Mouse (Mus musculus) spleen, adult 2 months (tissue): ENCODE results near the gene Cnot2.

Source experiments
- CTCF ChIP-seq: fragments of 200-500 bp; IDR thresholded peaks from 2 replicates; pipeline ENCODE4 v1.5.1; 2011; ENCODE audit warnings: mild to moderate bottlenecking, inconsistent platforms; ENCODE audit not compliant: insufficient read depth, insufficient read length, insufficient replicate concordance; ENCODE audit errors: extremely low read depth
- POLR2A ChIP-seq: fragments of 200-500 bp; IDR thresholded peaks from 2 replicates; pipeline ENCODE4 v1.6.1; 2011; ENCODE audit warnings: low read depth, low read length, inconsistent platforms

GRCm38 (mm10) chr10:116450621-116451020 lies 130.7 kb downstream of the Cnot2 start:
- TF ChIP-seq CTCF = no peak
- no peak for TF ChIP-seq POLR2A
